Mouse (Mus musculus): ENCODE data around the gene Ankrd23. TPM values are rescaled to one million over a fixed set of nuclear protein-coding genes. Genes with fewer than 3 reads are reported as not detected.

Ankrd23 gene
- polyA plus RNA-seq, 1 experiment from 2014 or later: 11.7 TPM

GRCm38 (mm10) chr1:36542925-36543324 lies 6.2 kb upstream of the Ankrd23 start:
- WGBS: 87% methylated on average over 9 of the region's 9 CpGs

GRCm38 (mm10) chr1:36541844-36542243 lies 5.2 kb upstream of the Ankrd23 start:
- peaks cover 50% of the 10 kb centered on the region for H3K36me3 ChIP-seq (ENCODE audit: insufficient read depth)
- H3K4me1 ChIP-seq (ENCODE audit: insufficient read depth): 0 out of 2 replicates have a peak, but pooled peaks cover 4% of the 10 kb centered on the region
- 97% methylated on average over 16 of the region's 16 CpGs for WGBS
- ATAC-seq (ENCODE audit: insufficient read depth) (no peak), DNase-seq (no peak)
- H3K27me3 ChIP-seq (ENCODE audit: insufficient read depth, low read length): no peaks in the 10 kb centered on the region
- H3K4me3 ChIP-seq (ENCODE audit: low read depth, low read length): no peak overlapping the region
- H3K9ac ChIP-seq: no peak overlapping the region
- TF ChIP-seq CTCF (IDR thresholded peaks at IDR 0.05; ENCODE audit: low read depth): no peak
- no peak overlapping the region for H3K4me2 ChIP-seq
- H3K27ac ChIP-seq (ENCODE audit: low read depth): no peak overlapping the region
- no peaks in the 10 kb centered on the region for H3K9me3 ChIP-seq (ENCODE audit: low read depth, low read length)

More at GRCm38 (mm10) chr1:36542925-36543324, 6.2 kb upstream of the Ankrd23 start:
- no peak overlapping the region for H3K4me2 ChIP-seq
- no peak for ATAC-seq (ENCODE audit: insufficient read depth)
- TF ChIP-seq CTCF (IDR thresholded peaks at IDR 0.05; ENCODE audit: low read depth): no peak
- 0 out of 2 replicates have a peak, but pooled peaks cover 4% of the 10 kb centered on the region for H3K4me1 ChIP-seq (ENCODE audit: insufficient read depth)
- peaks cover 45% of the 10 kb centered on the region for H3K36me3 ChIP-seq (ENCODE audit: insufficient read depth)
- H3K9ac ChIP-seq: no peak overlapping the region
- H3K27me3 ChIP-seq (ENCODE audit: insufficient read depth, low read length): no peaks in the 10 kb centered on the region
- H3K27ac ChIP-seq (ENCODE audit: low read depth): no peak overlapping the region
- DNase-seq: no peak
- H3K9me3 ChIP-seq (ENCODE audit: low read depth, low read length): no peaks in the 10 kb centered on the region
- H3K4me3 ChIP-seq (ENCODE audit: low read depth, low read length): no peak overlapping the region

GRCm38 (mm10) chr1:36540807-36541206 lies 4.1 kb upstream of the Ankrd23 start:
- Histone ChIP-seq H3K4me3 (ENCODE audit: low read depth, low read length) (no peak overlapping the region), H3K4me1 (ENCODE audit: insufficient read depth) (no peaks in the 10 kb centered on the region), H3K27me3 (ENCODE audit: insufficient read depth, low read length) (no peaks in the 10 kb centered on the region), H3K36me3 (ENCODE audit: insufficient read depth) (peaks cover 54% of the 10 kb centered on the region), H3K4me2 (no peak overlapping the region), H3K9me3 (ENCODE audit: low read depth, low read length) (no peaks in the 10 kb centered on the region), H3K27ac (ENCODE audit: low read depth) (no peak overlapping the region), H3K9ac (no peak overlapping the region)
- no peak for TF ChIP-seq CTCF (IDR thresholded peaks at IDR 0.05; ENCODE audit: low read depth)
- ATAC-seq (ENCODE audit: insufficient read depth) (no peak), DNase-seq (no peak)
- WGBS: 90% methylated on average over 12 of the region's 12 CpGs

GRCm38 (mm10) chr1:36540132-36540531 lies 3.4 kb upstream of the Ankrd23 start:
- peaks cover 54% of the 10 kb centered on the region for H3K36me3 ChIP-seq (ENCODE audit: insufficient read depth)
- TF ChIP-seq CTCF (IDR thresholded peaks at IDR 0.05; ENCODE audit: low read depth): no peak
- 87% methylated on average over 11 of the region's 11 CpGs for WGBS
- no peaks in the 10 kb centered on the region for H3K9me3 ChIP-seq (ENCODE audit: low read depth, low read length)
- no peaks in the 10 kb centered on the region for H3K4me1 ChIP-seq (ENCODE audit: insufficient read depth)
- H3K9ac ChIP-seq: no peak overlapping the region
- DNase-seq (no peak), ATAC-seq (ENCODE audit: insufficient read depth) (no peak)
- no peak overlapping the region for H3K4me3 ChIP-seq (ENCODE audit: low read depth, low read length)
- H3K27ac ChIP-seq (ENCODE audit: low read depth): no peak overlapping the region
- no peaks in the 10 kb centered on the region for H3K27me3 ChIP-seq (ENCODE audit: insufficient read depth, low read length)
- H3K4me2 ChIP-seq: no peak overlapping the region

- no peak for DNase-seq
- 27% methylated on average over 9 of the region's 9 CpGs for WGBS
- Histone ChIP-seq H3K27me3 (ENCODE audit: insufficient read depth, low read length) (no peaks in the 10 kb centered on the region), H3K4me1 (ENCODE audit: insufficient read depth) (no peaks in the 10 kb centered on the region), H3K4me3 (ENCODE audit: low read depth, low read length) (no peak within 1 kb of the TSS), H3K4me2 (no peak within 1 kb of the TSS), H3K9ac (no peak within 1 kb of the TSS), H3K36me3 (ENCODE audit: insufficient read depth) (peaks cover 54% of the 10 kb centered on the region), H3K9me3 (ENCODE audit: low read depth, low read length) (no peaks in the 10 kb centered on the region), H3K27ac (ENCODE audit: low read depth) (no peak within 1 kb of the TSS)
- no peak for TF ChIP-seq CTCF (IDR thresholded peaks at IDR 0.05; ENCODE audit: low read depth)
- ATAC-seq (ENCODE audit: insufficient read depth): no peak
Observed at GRCm38 (mm10) chr1:36539186-36539585, 2.5 kb upstream of the Ankrd23 start, which contains the start of gene Gm42417. TSS of gene Gm42417 (minus strand) at chr1:36539429.

- H3K27ac ChIP-seq (ENCODE audit: low read depth): no peak overlapping the region
- DNase-seq (no peak), ATAC-seq (ENCODE audit: insufficient read depth) (no peak)
- WGBS: 75% methylated on average over 4 of the region's 4 CpGs
- H3K27me3 ChIP-seq (ENCODE audit: insufficient read depth, low read length): no peaks in the 10 kb centered on the region
- H3K9me3 ChIP-seq (ENCODE audit: low read depth, low read length): no peaks in the 10 kb centered on the region
- peaks cover 54% of the 10 kb centered on the region for H3K36me3 ChIP-seq (ENCODE audit: insufficient read depth)
- H3K9ac ChIP-seq: no peak overlapping the region
- H3K4me3 ChIP-seq (ENCODE audit: low read depth, low read length): no peak overlapping the region
- H3K4me1 ChIP-seq (ENCODE audit: insufficient read depth): no peaks in the 10 kb centered on the region
- H3K4me2 ChIP-seq: no peak overlapping the region
- no peak for TF ChIP-seq CTCF (IDR thresholded peaks at IDR 0.05; ENCODE audit: low read depth)
Observed at GRCm38 (mm10) chr1:36538727-36539126, 2.0 kb upstream of the Ankrd23 start.

- Histone ChIP-seq H3K4me2 (no peak overlapping the region), H3K9ac (no peak overlapping the region), H3K9me3 (ENCODE audit: low read depth, low read length) (no peaks in the 10 kb centered on the region), H3K4me3 (ENCODE audit: low read depth, low read length) (no peak overlapping the region), H3K36me3 (ENCODE audit: insufficient read depth) (peaks cover 41% of the 10 kb centered on the region; the same call in 1 of the 2 replicates), H3K27ac (ENCODE audit: low read depth) (no peak overlapping the region), H3K4me1 (ENCODE audit: insufficient read depth) (no peaks in the 10 kb centered on the region), H3K27me3 (ENCODE audit: insufficient read depth, low read length) (no peaks in the 10 kb centered on the region)
- TF ChIP-seq CTCF (IDR thresholded peaks at IDR 0.05; ENCODE audit: low read depth): no peak
- DNase-seq: no peak
- no peak for ATAC-seq (ENCODE audit: insufficient read depth)
- WGBS: 47% methylated on average over 8 of the region's 8 CpGs
Observed at GRCm38 (mm10) chr1:36536397-36536728, 320 bp downstream of the Ankrd23 start.
